Mouse (Mus musculus) embryonic facial prominence, embryonic 11.5 days (tissue): ENCODE results near the gene Cdk6. TPM values are rescaled to one million over a fixed set of nuclear protein-coding genes. Genes with fewer than 3 reads are reported as not detected.
A peak's percentile ranks its signal among the peaks of the same experiment; 100 is the strongest.

Experiments
- ATAC-seq: fragments of 200-750 bp; cut with Nextera tagmentation; replicated peaks from 2 replicates; pipeline ENCODE4 v1.8.0; 2017; ENCODE audit warnings: low read depth; ENCODE audit not compliant: insufficient number of reproducible peaks, low FRiP score, low TSS enrichment
- DNase-seq: peaks from one replicate; pipeline ENCODE4 v3.0.0-alpha.2; 2015; ENCODE audit warnings: low spot score
- H3K27ac ChIP-seq: fragments of 300-500 bp; sonication (generic); replicated peaks from 2 replicates; pipeline ENCODE4 v1.5.1; 2014; ENCODE audit warnings: mild to moderate bottlenecking, low read depth, low read length, control low read depth
- H3K27me3 ChIP-seq: fragments of 300-500 bp; sonication (generic); 2 replicates; pipeline ENCODE4 v1.6.1; 2014; ENCODE audit warnings: mild to moderate bottlenecking, low read length, moderate library complexity, mixed read lengths; ENCODE audit not compliant: control insufficient read depth, insufficient read depth
- H3K36me3 ChIP-seq: fragments of 300-500 bp; sonication (generic); replicated peaks from 2 replicates; pipeline ENCODE4 v1.6.1; 2014; ENCODE audit warnings: low read depth, mild to moderate bottlenecking, low read length, moderate library complexity, mixed read lengths; ENCODE audit not compliant: control insufficient read depth, insufficient read depth
- H3K4me1 ChIP-seq: fragments of 300-500 bp; sonication (generic); 2 replicates; pipeline ENCODE4 v1.6.1; 2014; ENCODE audit warnings: low read length, mixed read lengths; ENCODE audit not compliant: control insufficient read depth, insufficient read depth
- H3K4me2 ChIP-seq: fragments of 300-500 bp; sonication (generic); 2 replicates; pipeline ENCODE4 v1.6.1; 2014; ENCODE audit warnings: low read depth, mild to moderate bottlenecking, control low read depth, low read length, moderate library complexity
- H3K4me3 ChIP-seq: fragments of 300-500 bp; sonication (generic); 2 replicates; pipeline ENCODE4 v1.5.1; 2014; ENCODE audit warnings: low read depth, low read length, control low read depth
- H3K9ac ChIP-seq: fragments of 300-500 bp; sonication (generic); replicated peaks from 2 replicates; pipeline ENCODE4 v1.6.1; 2014; ENCODE audit warnings: mild to moderate bottlenecking, control low read depth, low read length
- H3K9me3 ChIP-seq: fragments of 300-500 bp; sonication (generic); replicated peaks from 2 replicates; pipeline ENCODE4 v1.6.1; 2016; ENCODE audit warnings: mild to moderate bottlenecking, low read length, inconsistent platforms, mixed read lengths; ENCODE audit not compliant: control insufficient read depth
- WGBS: fragments of 180-500 bp; shearing (Covaris S2); extraction: QIAGEN DNeasy Blood & Tissue Kit; methylation state at CpG from one replicate; pipeline ENCODE4 v1.1.7; 2014; 5-methylcytosine and 5-hydroxymethylcytosine counted together
- polyA plus RNA-seq: library from polyadenylated mRNA; unstranded; fragments of >200 nt; fragmentation: Nextera tagmentation; extraction: Ambion mirVana; gene quantifications from 2 replicates; pipeline ENCODE4 v1.2.1, GENCODE M21; 2014

Gene Cdk6
- polyA plus RNA-seq, 1 experiment from 2014 or later, result 17.2 TPM

- ATAC-seq, result no peak
- no peak overlapping the region for H3K9ac ChIP-seq
- H3K4me3 ChIP-seq, result no peak overlapping the region
- H3K4me2 ChIP-seq, result no peak overlapping the region
- WGBS, result 55% methylated on average over 11 of the region's 11 CpGs
- no peak for DNase-seq
- H3K27me3 ChIP-seq, result no peaks in the 10 kb centered on the region
- H3K27ac ChIP-seq, result no peak overlapping the region
- no peaks in the 10 kb centered on the region for H3K4me1 ChIP-seq
- no peaks in the 10 kb centered on the region for H3K9me3 ChIP-seq
- no peaks in the 10 kb centered on the region for H3K36me3 ChIP-seq
Observed at GRCm38 (mm10) chr5:3538505-3539472, 197.5 kb downstream of the Cdk6 start.

DNA sequence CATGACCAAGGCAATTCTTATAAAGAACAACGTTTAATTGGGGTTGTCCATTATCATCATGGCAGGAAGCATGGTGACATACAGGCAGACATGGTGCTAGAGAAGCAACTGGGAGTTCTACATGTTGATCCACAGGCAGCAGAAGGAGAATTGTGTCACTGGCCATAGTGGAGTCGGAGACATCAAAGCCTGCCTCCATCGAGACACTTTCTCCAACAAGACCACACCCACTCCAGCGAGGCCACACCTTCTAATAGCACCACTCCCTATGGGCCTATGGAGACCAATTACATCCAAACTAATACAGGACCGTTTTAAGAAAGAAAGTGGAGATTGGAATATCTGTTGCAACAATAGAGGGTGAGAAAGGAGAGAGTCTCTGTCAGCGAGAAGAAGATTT is 200.6 kb downstream of the Cdk6 start:
- H3K9me3 ChIP-seq, result no peaks in the 10 kb centered on the region
- no peak overlapping the region for H3K4me3 ChIP-seq
- no peak overlapping the region for H3K27ac ChIP-seq
- H3K36me3 ChIP-seq, result no peaks in the 10 kb centered on the region; the same call in 1 of the 2 replicates
- H3K4me2 ChIP-seq, result no peak overlapping the region
- ATAC-seq, result no peak
- 77% methylated on average over 6 of the region's 6 CpGs for WGBS
- H3K9ac ChIP-seq, result no peak overlapping the region
- DNase-seq, result no peak
- H3K27me3 ChIP-seq, result no peaks in the 10 kb centered on the region
- H3K4me1 ChIP-seq, result no peaks in the 10 kb centered on the region

- Histone ChIP-seq H3K4me2 (peak within 1 kb of the TSS; percentile 46), H3K4me3 (peak within 1 kb of the TSS; percentile 82), H3K9ac (peak within 1 kb of the TSS; percentile 95), H3K4me1 (no peaks in the 10 kb centered on the region), H3K27me3 (no peaks in the 10 kb centered on the region), H3K27ac (peak within 1 kb of the TSS; percentile 84), H3K36me3 (no peaks in the 10 kb centered on the region; the same call in 1 of the 2 replicates), H3K9me3 (no peaks in the 10 kb centered on the region)
- WGBS, result under 1% methylated on average over 72 of the region's 80 CpGs
- ATAC-seq (peak; percentile 93), DNase-seq (peak; percentile 96)
Observed at GRCm38 (mm10) chr5:3543629-3544479, 202.6 kb downstream of the Cdk6 start, which contains the start of gene Fam133b. Fam133b (plus strand) TSS chr5:3543833.

- DNase-seq, result no peak
- peak overlapping the region; percentile 46 for H3K4me2 ChIP-seq
- peak overlapping the region; percentile 82 for H3K4me3 ChIP-seq
- H3K4me1 ChIP-seq, result no peaks in the 10 kb centered on the region
- no peaks in the 10 kb centered on the region; the same call in 1 of the 2 replicates for H3K36me3 ChIP-seq
- H3K27me3 ChIP-seq, result no peaks in the 10 kb centered on the region
- ATAC-seq, result peak; percentile 44; the same call in 1 of the 2 replicates
- H3K9ac ChIP-seq, result peak overlapping the region; percentile 95
- no peak overlapping the region for H3K27ac ChIP-seq
- WGBS, result 13% methylated on average over 7 of the region's 7 CpGs
- H3K9me3 ChIP-seq, result no peaks in the 10 kb centered on the region
Observed at GRCm38 (mm10) chr5:3544480-3544769, 203.1 kb downstream of the Cdk6 start.

- H3K4me1 ChIP-seq, result no peaks in the 10 kb centered on the region
- WGBS, result 86% methylated on average over 1 of the region's 1 CpGs
- ATAC-seq, result no peak
- no peak overlapping the region for H3K27ac ChIP-seq
- no peak overlapping the region for H3K4me3 ChIP-seq
- no peaks in the 10 kb centered on the region for H3K27me3 ChIP-seq
- no peaks in the 10 kb centered on the region for H3K9me3 ChIP-seq
- DNase-seq, result no peak
- H3K9ac ChIP-seq, result no peak overlapping the region
- no peaks in the 10 kb centered on the region; the same call in 1 of the 2 replicates for H3K36me3 ChIP-seq
- no peak overlapping the region for H3K4me2 ChIP-seq
Observed at GRCm38 (mm10) chr5:3546226-3546625, 204.9 kb downstream of the Cdk6 start.

- Histone ChIP-seq H3K36me3 (no peaks in the 10 kb centered on the region; the same call in 1 of the 2 replicates), H3K4me1 (no peaks in the 10 kb centered on the region), H3K9me3 (no peaks in the 10 kb centered on the region), H3K4me3 (no peak overlapping the region), H3K4me2 (no peak overlapping the region), H3K9ac (no peak overlapping the region), H3K27ac (no peak overlapping the region), H3K27me3 (no peaks in the 10 kb centered on the region)
- ATAC-seq, result no peak
- DNase-seq, result no peak
- WGBS, result 90% methylated on average over 1 of the region's 1 CpGs
Observed at GRCm38 (mm10) chr5:3551481-3551880, 210.2 kb downstream of the Cdk6 start.

DNA sequence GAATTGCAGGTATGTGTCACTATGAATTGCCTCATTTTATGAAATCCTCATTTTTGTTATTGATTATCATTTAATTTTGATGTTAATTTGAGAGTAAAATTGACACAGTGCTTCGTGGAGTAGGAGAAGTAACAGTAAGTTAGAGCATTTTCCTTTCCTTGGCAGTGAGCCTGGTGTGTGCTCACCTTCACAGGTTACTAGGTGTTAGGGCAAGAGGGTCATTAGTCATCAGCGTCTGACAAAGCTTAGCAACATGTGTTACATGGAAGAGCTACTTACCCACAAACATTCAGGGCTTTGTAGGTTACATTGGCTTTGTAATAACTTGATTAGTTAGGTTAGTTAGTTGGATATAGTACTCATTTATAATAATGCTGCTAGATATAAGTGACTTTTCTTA is 212.9 kb downstream of the Cdk6 start:
- WGBS, result 86% methylated on average over 2 of the region's 2 CpGs
- Histone ChIP-seq H3K9me3 (no peaks in the 10 kb centered on the region), H3K4me2 (no peak overlapping the region), H3K4me3 (no peak overlapping the region), H3K4me1 (no peaks in the 10 kb centered on the region), H3K36me3 (peaks cover 2% of the 10 kb centered on the region), H3K27ac (no peak overlapping the region), H3K9ac (no peak overlapping the region), H3K27me3 (no peaks in the 10 kb centered on the region)
- DNase-seq (no peak), ATAC-seq (no peak)
